Comparison of ENCODE assay signal across 14 mouse cellular contexts in the genomic region with DNA sequence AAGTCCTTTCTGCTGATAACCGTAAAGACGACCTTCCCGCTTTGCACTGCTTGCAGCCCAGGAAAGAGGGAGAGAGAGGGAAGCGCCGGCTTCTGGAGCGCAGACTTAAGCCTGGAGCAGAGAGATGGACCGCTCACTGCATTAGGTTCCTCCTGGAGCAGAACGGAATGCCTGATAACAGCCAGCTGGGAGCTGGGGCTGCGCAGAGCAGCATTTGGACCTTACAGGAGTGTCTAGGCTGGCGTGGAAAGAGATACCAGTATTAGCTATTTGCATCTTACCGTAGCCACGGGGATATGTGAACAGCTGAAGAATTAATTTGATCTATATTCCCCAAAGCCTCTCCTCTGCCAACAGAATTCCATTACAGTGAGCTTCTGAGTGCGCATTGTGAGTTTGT. TPM values are rescaled to one million over a fixed set of nuclear protein-coding genes. Genes with fewer than 3 reads are reported as not detected.
A peak's percentile ranks its signal among the peaks of the same experiment; 100 is the strongest.
DNase-seq lines count a peak whose midpoint lies in the region; ATAC-seq lines count a peak whose summit lies in the region.
"Had no signal": no experiment of that assay in that cellular context is flagged by ENCODE, and none has a peak within 500 bp of the region (broad histone marks: within the 10 kb centered on the region; RNA-seq: fewer than 3 reads in every experiment).

No protein-coding gene starts in this region.

- 0 out of 2 replicates have a peak, but pooled peaks cover 1% of the 10 kb centered on the region for H3K36me3 ChIP-seq in embryonic facial prominence, embryonic 14.5 days (ENCODE audit: control insufficient read depth, insufficient read depth, low read length)
- H3K36me3 ChIP-seq in embryonic facial prominence, embryonic 10.5 days (replicated peaks): peaks cover under 1% of the 10 kb centered on the region; the same call in 1 of the 2 replicates
- H3K36me3 ChIP-seq in heart, embryonic 16.5 days (ENCODE audit: control insufficient read depth, insufficient read depth): no peaks in the 10 kb centered on the region
- no peaks in the 10 kb centered on the region for H3K36me3 ChIP-seq in midbrain, embryonic 14.5 days (ENCODE audit: control insufficient read depth, insufficient read depth, low read length)
- H3K36me3 ChIP-seq: embryonic facial prominence, embryonic 15.5 days had no signal

- peak; percentile 50; the same call in 1 of the 2 replicates for ATAC-seq in embryonic facial prominence, embryonic 14.5 days (ENCODE audit: low read depth)
- peak; percentile 58; the same call in 1 of the 2 replicates for ATAC-seq in heart, embryonic 16.5 days (replicated peaks; ENCODE audit: extremely low read depth, insufficient read depth, low FRiP score)
- peak; percentile 69 for ATAC-seq in midbrain, embryonic 14.5 days (ENCODE audit: low FRiP score, low TSS enrichment)

- WGBS in embryonic facial prominence, embryonic 14.5 days: 66% methylated on average over 13 of the region's 13 CpGs
- WGBS in embryonic facial prominence, embryonic 10.5 days: 87% methylated on average over 13 of the region's 13 CpGs
- 33% methylated on average over 13 of the region's 13 CpGs for WGBS in heart, embryonic 16.5 days
- 51% methylated on average over 13 of the region's 13 CpGs for WGBS in midbrain, embryonic 14.5 days

- H3K27ac ChIP-seq in embryonic facial prominence, embryonic 14.5 days (replicated peaks; ENCODE audit: low read depth, low read length): no peak overlapping the region
- no peak overlapping the region for H3K27ac ChIP-seq in embryonic facial prominence, embryonic 10.5 days (replicated peaks)
- no peak overlapping the region for H3K27ac ChIP-seq in heart, embryonic 16.5 days (ENCODE audit: low read length)
- peak overlapping the region; percentile 16; the same call in 1 of the 2 replicates for H3K27ac ChIP-seq in midbrain, embryonic 14.5 days (replicated peaks; ENCODE audit: low read depth, low read length)
- H3K27ac ChIP-seq: embryonic facial prominence, embryonic 15.5 days; liver, embryonic 14.5 days; macrophage had no signal

- DNase-seq in embryonic facial prominence, embryonic 14.5 days (ENCODE audit: low spot score): peak; percentile 75
- DNase-seq in embryonic facial prominence, embryonic 10.5 days (ENCODE audit: low spot score): no peak
- DNase-seq in heart, postnatal 36 days: no peak
- peak; percentile 21 for DNase-seq in R1 (ENCODE audit: low read depth, low spot score)
- DNase-seq in midbrain, embryonic 14.5 days: peak; percentile 65
- no peak for DNase-seq in cerebellum, postnatal 4 days (ENCODE audit: low spot score in 2 of 2)
- DNase-seq in left cerebral cortex, postnatal 36 days (ENCODE audit: low spot score in 2 of 2): no peak
- DNase-seq: kidney, postnatal 14 days; thymus, postnatal 14 days had no signal

- H3K9me3 ChIP-seq in embryonic facial prominence, embryonic 14.5 days (ENCODE audit: control insufficient read depth, low read length): no peaks in the 10 kb centered on the region
- H3K9me3 ChIP-seq in embryonic facial prominence, embryonic 10.5 days: no peaks in the 10 kb centered on the region
- H3K9me3 ChIP-seq in heart, embryonic 16.5 days (replicated peaks; ENCODE audit: control insufficient read depth, low read length): no peaks in the 10 kb centered on the region
- no peaks in the 10 kb centered on the region for H3K9me3 ChIP-seq in midbrain, embryonic 14.5 days (ENCODE audit: control insufficient read depth, low read length)
- H3K9me3 ChIP-seq: embryonic facial prominence, embryonic 15.5 days had no signal

- no peaks in the 10 kb centered on the region for H3K27me3 ChIP-seq in embryonic facial prominence, embryonic 14.5 days (replicated peaks; ENCODE audit: control insufficient read depth, insufficient read depth, low read length)
- H3K27me3 ChIP-seq in embryonic facial prominence, embryonic 10.5 days (replicated peaks; ENCODE audit: low read depth, poor library complexity, severe bottlenecking): no peaks in the 10 kb centered on the region
- H3K27me3 ChIP-seq in heart, embryonic 16.5 days (ENCODE audit: control insufficient read depth, insufficient read depth, low read length): no peaks in the 10 kb centered on the region
- no peaks in the 10 kb centered on the region for H3K27me3 ChIP-seq in midbrain, embryonic 14.5 days (ENCODE audit: control insufficient read depth, insufficient read depth, low read length)
- H3K27me3 ChIP-seq: embryonic facial prominence, embryonic 15.5 days had no signal

- intact Hi-C loops in heart, postnatal 36 days (cut with DNase I): no loop called here
- intact Hi-C loops in left cerebral cortex, postnatal 36 days (cut with DNase I): no loop called here

- no peak overlapping the region for H3K4me3 ChIP-seq in embryonic facial prominence, embryonic 14.5 days (ENCODE audit: low read depth, low read length)
- H3K4me3 ChIP-seq in embryonic facial prominence, embryonic 10.5 days: no peak overlapping the region
- no peak overlapping the region for H3K4me3 ChIP-seq in heart, embryonic 16.5 days (ENCODE audit: low read length)
- H3K4me3 ChIP-seq in midbrain, embryonic 14.5 days (replicated peaks; ENCODE audit: low read depth, low read length): no peak overlapping the region
- H3K4me3 ChIP-seq: embryonic facial prominence, embryonic 15.5 days had no signal

- H3K9ac ChIP-seq in embryonic facial prominence, embryonic 14.5 days (ENCODE audit: low read depth, low read length): no peak overlapping the region
- no peak overlapping the region for H3K9ac ChIP-seq in heart, embryonic 16.5 days (ENCODE audit: low read length)
- no peak overlapping the region for H3K9ac ChIP-seq in midbrain, embryonic 14.5 days (replicated peaks; ENCODE audit: low read length)
- H3K9ac ChIP-seq: embryonic facial prominence, embryonic 15.5 days; liver, embryonic 14.5 days had no signal

- H3K4me1 ChIP-seq in embryonic facial prominence, embryonic 14.5 days (ENCODE audit: control insufficient read depth, insufficient read depth, low read length): peaks cover 4% of the 10 kb centered on the region
- H3K4me1 ChIP-seq in embryonic facial prominence, embryonic 10.5 days: no peaks in the 10 kb centered on the region
- H3K4me1 ChIP-seq in heart, embryonic 16.5 days (ENCODE audit: control insufficient read depth, insufficient read depth, low read length): 0 out of 2 replicates have a peak, but pooled peaks cover 4% of the 10 kb centered on the region
- H3K4me1 ChIP-seq in midbrain, embryonic 14.5 days (ENCODE audit: control insufficient read depth, insufficient read depth, low read length): 0 out of 2 replicates have a peak, but pooled peaks cover 3% of the 10 kb centered on the region

- 0 out of 2 replicates have a peak overlapping the region, but pooled peaks have one; percentile 3 for H3K4me2 ChIP-seq in embryonic facial prominence, embryonic 14.5 days (ENCODE audit: low read depth, low read length)
- H3K4me2 ChIP-seq in heart, embryonic 16.5 days (ENCODE audit: low read depth, low read length): peak overlapping the region; percentile 44
- peak overlapping the region; percentile 15 for H3K4me2 ChIP-seq in midbrain, embryonic 14.5 days (ENCODE audit: low read length)
- H3K4me2 ChIP-seq: embryonic facial prominence, embryonic 15.5 days had no signal

RNA-seq across cellular contexts. Expression of a gene that starts 32.7 kb away (rescaled TPM):
- 6.3 and 7.2 TPM in 2 replicates for polyA plus RNA-seq in embryonic facial prominence, embryonic 14.5 days (2014; fragmentation: Nextera tagmentation; extraction: Ambion mirVana)
- 2.2 and 2.7 TPM in 2 replicates for polyA plus RNA-seq in embryonic facial prominence, embryonic 10.5 days (2016; fragmentation: Nextera tagmentation; extraction: Ambion mirVana)
- polyA plus RNA-seq in heart, embryonic 16.5 days (2015; fragmentation: Nextera tagmentation; extraction: Ambion mirVana): 2.3 and 2.7 TPM in 2 replicates
- total RNA-seq in heart, postnatal 36 days (2021): 10 to 100 TPM; 50.7 to 64.8 TPM
- polyA plus RNA-seq in midbrain, embryonic 14.5 days (2014; fragmentation: Nextera tagmentation; extraction: Ambion mirVana): 11.9 and 13.6 TPM in 2 replicates
- total RNA-seq in left cerebral cortex, postnatal 36 days (2021): 10 to 100 TPM; 79.6 to 82.6 TPM
- total RNA-seq: MEL had no signal

Comparison
In these comparisons a context has a peak if more than half of its experiments do, and no peak if none do; other contexts are left out.
1. DNase-seq: peak in embryonic facial prominence, embryonic 14.5 days (single experiment), R1 (single experiment) and midbrain, embryonic 14.5 days (single experiment); none in embryonic facial prominence, embryonic 10.5 days (single experiment), heart, postnatal 36 days (0 of 2), cerebellum, postnatal 4 days (0 of 2) and left cerebral cortex, postnatal 36 days (0 of 2).
2. Peak in every context shown above with its lines, with median percentiles within 50 percentile points of each other: ATAC-seq and H3K4me2 ChIP-seq.